Mouse (Mus musculus): ENCODE data around the gene Gins1. TPM values are rescaled to one million over a fixed set of nuclear protein-coding genes. Genes with fewer than 3 reads are reported as not detected.

Gene Gins1
- 6.6 and 7.6 TPM in 2 replicates for polyA plus RNA-seq (2015; fragmentation: Nextera tagmentation; extraction: Ambion mirVana)

GRCm38 (mm10) chr2:150904936-150905450 is at the start of gene Gins1:
TSS of gene Gins1 (plus strand) at chr2:150905400.

GRCm38 (mm10) chr2:150904272-150904935 is 796 bp upstream of the Gins1 start, which contains the start of gene Abhd12:
TSS of gene Abhd12 (minus strand) at chr2:150904741.

Other genes starting within 250 kb of the Gins1 start
- 10.9 and 12.9 TPM in 2 replicates for gene Acss1, start 236.9 kb upstream of the Gins1 start, polyA plus RNA-seq (2015; fragmentation: Nextera tagmentation; extraction: Ambion mirVana)
- gene Vsx1, start 216.0 kb upstream of the Gins1 start, polyA plus RNA-seq (2015; fragmentation: Nextera tagmentation; extraction: Ambion mirVana): not detected in 2 replicates
- 10.3 and 16.7 TPM in 2 replicates for gene Entpd6, start 156.4 kb upstream of the Gins1 start, polyA plus RNA-seq (2015; fragmentation: Nextera tagmentation; extraction: Ambion mirVana)
- 19.2 and 29.4 TPM in 2 replicates for gene Pygb, start 118.7 kb upstream of the Gins1 start, polyA plus RNA-seq (2015; fragmentation: Nextera tagmentation; extraction: Ambion mirVana)
- gene Abhd12, start 659 bp upstream of the Gins1 start, polyA plus RNA-seq (2015; fragmentation: Nextera tagmentation; extraction: Ambion mirVana): 29.2 and 41.6 TPM in 2 replicates
- 0.65 and 0.94 TPM in 2 replicates for gene Ninl, start 134.0 kb downstream of the Gins1 start, polyA plus RNA-seq (2015; fragmentation: Nextera tagmentation; extraction: Ambion mirVana)
- gene Nanp, start 134.0 kb downstream of the Gins1 start, polyA plus RNA-seq (2015; fragmentation: Nextera tagmentation; extraction: Ambion mirVana): 21.3 TPM in 2 replicates
- not detected in 2 replicates for gene Gm14151, start 186.9 kb downstream of the Gins1 start, polyA plus RNA-seq (2015; fragmentation: Nextera tagmentation; extraction: Ambion mirVana)
- not detected in 2 replicates for gene Gm14147, start 192.8 kb downstream of the Gins1 start, polyA plus RNA-seq (2015; fragmentation: Nextera tagmentation; extraction: Ambion mirVana)

Measured in skeletal muscle tissue, postnatal 0 days (tissue).